Mouse (Mus musculus) left cerebral cortex, adult 2 months (tissue): ENCODE results near the gene Bnc2. TPM values are rescaled to one million over a fixed set of nuclear protein-coding genes. Genes with fewer than 3 reads are reported as not detected.

ENCODE experiments used
- DNase-seq, 2 experiments: peaks; one replicate each; pipeline ENCODE4 v3.0.0; 2021 to 2022; ENCODE audit warnings: low spot score in 2 of 2, mixed read lengths in 1 of 2; ENCODE audit errors: extremely low spot score in 1 of 2
- H3K27ac ChIP-seq: fragments of 200-600 bp; 2 replicates; pipeline ENCODE4 v1.8.1; 2022
- H3K4me3 ChIP-seq: fragments of 200-600 bp; 2 replicates; pipeline ENCODE4 v1.8.1; 2022
- CTCF ChIP-seq: fragments of 200-600 bp; IDR thresholded peaks from 2 replicates; pipeline ENCODE4 v1.8.1; 2022; ENCODE audit warnings: antibody characterized with exemption, mild to moderate bottlenecking, moderate library complexity
- intact Hi-C: fragments of 180-260 bp; cut with DNase I; formaldehyde crosslinking; loops from one replicate; pipeline ENCODE4 v1.15.1; 2025
- total RNA-seq, 2 experiments: library from RNA; stranded (reverse); gene quantifications; 2 replicates each; pipeline ENCODE4 v1.2.3; 2021

Bnc2 gene
- total RNA-seq, 2 experiments from 2014 or later = 1.5 to 2.8 TPM

DNA sequence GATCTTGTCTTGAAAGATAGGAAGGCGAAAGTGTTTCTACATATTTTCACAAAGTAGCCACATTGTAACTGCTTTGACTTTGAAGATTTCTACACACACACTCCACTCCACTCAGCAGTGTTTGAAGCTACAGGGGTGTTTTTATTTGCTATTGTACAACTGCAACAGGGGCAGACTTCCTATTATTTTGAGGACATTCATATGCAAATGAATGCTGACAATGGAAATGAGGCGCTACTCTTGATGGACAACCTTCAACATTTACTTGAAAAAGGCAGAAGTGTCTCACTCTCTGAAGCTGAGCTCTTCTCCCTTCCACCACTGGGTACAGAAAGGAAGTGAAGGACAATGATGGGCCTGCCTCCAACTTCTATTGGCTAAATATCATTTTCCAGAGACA lies 146.7 kb downstream of the Bnc2 start:
- Histone ChIP-seq H3K27ac (no peak overlapping the region), H3K4me3 (no peak overlapping the region)
- no peak for TF ChIP-seq CTCF
- intact Hi-C loops = no loop called here
- DNase-seq = no peak

DNA sequence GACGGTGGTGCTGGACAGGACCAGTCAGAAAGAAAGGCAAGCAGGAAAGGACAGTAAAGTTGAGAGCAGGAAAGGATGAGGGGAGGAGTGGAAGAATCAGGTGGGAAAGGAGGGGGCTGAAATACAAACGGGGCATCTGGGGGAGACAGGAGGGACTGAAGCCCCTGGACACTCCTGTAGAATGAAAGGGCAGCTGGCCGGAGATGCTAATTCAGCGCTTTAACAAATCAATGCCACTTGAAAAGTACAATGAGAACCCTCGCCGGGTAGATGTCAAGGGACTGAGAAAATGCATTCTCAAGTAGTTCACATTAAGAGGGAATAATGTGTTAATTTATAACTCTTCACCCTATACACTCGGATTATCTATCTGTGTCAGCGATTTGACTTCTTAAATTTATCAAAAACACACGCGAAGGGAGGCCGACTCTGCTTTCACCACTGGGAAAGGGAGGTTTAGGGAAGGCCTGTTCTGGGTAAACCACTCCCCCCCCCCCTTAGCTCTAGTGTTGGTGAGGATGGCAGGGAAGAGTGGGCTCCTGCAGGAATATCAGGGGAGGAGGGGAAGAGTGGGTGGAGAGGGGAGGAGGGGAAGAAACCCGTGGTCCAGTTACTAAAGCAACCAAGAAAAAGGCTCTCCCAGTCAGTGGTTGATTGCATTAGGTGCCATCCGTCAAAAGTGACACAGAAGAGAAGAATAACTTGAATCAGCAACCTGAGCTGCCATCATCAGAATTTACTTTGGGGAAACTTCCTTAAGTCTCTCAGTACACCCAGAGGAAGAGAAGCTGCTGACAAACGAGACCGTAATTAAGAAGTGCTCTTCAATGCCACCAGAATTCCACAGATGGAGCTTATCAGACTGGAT lies 147.8 kb downstream of the Bnc2 start:
- Histone ChIP-seq H3K27ac (no peak overlapping the region), H3K4me3 (no peak overlapping the region)
- intact Hi-C loops = no loop called here
- no peak for DNase-seq
- TF ChIP-seq CTCF = no peak

DNA sequence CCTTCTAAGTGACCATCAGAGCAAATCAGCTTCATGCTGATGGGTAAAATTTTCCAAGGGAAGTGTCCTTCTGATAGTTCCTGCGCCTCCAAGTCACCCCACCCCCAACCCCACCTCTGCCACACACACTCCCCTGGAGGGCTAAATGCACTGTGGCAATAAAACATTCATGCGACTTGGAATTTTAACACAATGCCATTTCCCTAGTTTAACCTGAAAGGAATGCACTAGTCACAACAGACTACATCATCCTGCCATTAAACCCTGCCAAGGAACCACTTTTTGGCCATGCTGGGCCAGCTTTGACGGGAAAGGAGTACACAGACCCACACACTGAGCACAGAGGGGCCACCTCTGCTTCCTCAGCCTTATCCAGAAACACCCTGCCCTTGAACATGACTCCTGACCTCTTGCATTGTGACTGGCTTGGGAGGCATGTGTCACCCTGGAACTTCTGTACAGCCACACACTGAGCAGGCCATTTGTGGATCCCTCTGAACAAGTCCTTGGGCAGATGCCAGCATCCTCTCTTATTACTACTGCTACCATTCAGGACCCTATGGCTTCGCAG lies 151.3 kb downstream of the Bnc2 start:
- intact Hi-C loops = no loop called here
- no peak for TF ChIP-seq CTCF
- H3K4me3 ChIP-seq = no peak overlapping the region
- no peak for DNase-seq
- no peak overlapping the region for H3K27ac ChIP-seq

DNA sequence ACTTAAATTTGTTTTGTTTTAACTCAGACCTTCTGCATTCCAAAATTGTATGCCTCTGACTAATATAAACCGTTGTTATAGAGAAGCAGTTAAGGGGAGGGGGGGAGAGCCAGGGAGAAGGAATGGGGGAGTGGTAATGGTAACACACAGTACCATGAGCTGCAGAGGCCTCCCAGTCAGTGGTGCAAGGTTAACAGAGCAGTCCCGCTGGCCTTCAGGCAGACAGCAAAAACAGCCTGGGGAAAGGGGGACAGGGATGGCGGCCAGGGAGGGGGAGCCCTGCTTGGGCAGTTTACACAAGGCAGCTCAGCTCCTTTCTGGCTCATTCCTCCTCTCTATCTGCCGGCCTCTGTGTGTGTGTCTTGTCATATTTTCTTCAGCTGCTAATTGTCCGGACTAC lies 151.9 kb downstream of the Bnc2 start:
- H3K27ac ChIP-seq = no peak overlapping the region
- intact Hi-C loops = no loop called here
- DNase-seq = no peak

DNA sequence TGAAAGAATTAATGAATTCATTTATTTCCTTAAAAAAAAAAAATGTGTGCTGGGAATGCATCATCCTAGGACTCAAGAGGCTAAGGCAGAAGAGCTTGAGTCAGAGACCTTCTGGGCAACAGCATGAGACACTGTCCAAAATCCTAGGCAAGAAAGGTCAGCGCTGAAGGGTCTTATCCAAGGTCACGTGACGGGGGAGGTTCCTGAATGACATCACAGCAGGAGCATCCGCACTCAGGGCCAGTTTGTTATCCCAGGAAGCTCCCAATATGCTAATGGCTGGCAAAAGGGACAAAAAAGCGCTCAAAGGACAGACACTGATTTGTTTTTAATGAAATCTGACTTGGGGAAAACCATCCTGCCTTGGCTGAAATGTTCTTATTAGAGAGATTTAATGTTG lies 153.5 kb downstream of the Bnc2 start:
- intact Hi-C loops = no loop called here
- no peak for DNase-seq
- no peak for TF ChIP-seq CTCF
- Histone ChIP-seq H3K27ac (no peak overlapping the region), H3K4me3 (no peak overlapping the region)

More for the DNA sequence above, 151.9 kb downstream of the Bnc2 start:
- no peak overlapping the region for H3K4me3 ChIP-seq
- no peak for TF ChIP-seq CTCF

DNA sequence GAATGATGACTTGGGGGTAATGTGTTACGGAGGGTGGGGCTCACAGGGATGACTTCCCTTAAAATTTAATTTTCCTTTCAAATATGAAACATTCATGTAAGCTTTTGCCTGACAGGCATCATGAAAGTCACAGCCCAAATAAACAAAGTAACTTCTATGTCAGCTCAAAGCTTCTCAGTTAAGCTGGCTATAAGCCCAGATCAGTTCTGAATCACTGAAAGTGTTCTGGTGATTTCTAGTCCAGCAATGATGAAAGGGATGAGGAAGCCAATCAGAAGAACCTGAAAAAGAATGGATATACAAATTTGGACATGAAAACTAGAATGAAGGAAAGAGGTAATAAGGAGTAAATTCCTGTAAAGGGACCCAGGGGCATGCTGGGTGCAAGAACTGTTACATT lies 164.6 kb downstream of the Bnc2 start:
- TF ChIP-seq CTCF = no peak
- no peak for DNase-seq
- H3K27ac ChIP-seq = no peak overlapping the region
- intact Hi-C loops = no loop called here
- H3K4me3 ChIP-seq = no peak overlapping the region

DNA sequence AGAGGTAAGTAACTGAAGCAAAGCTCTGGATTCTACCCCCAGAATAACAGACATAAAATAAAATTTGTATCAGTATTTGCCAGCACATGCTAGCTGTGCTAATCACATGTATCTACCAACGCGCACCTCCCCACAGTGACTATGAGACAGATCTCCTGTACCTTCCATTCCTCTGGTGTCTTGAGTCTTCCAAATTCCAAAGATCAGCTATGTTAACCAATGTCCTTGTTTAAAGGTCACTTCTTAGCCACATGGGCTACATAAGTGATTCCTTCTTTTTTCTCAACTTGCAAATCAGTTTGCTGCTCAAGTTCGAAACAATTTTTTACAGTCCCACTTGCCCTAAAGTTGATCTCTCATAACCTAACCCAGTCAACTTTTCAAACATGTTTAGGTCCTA lies 167.5 kb downstream of the Bnc2 start:
- intact Hi-C loops = no loop called here
- Histone ChIP-seq H3K4me3 (no peak overlapping the region), H3K27ac (no peak overlapping the region)
- no peak for DNase-seq
- no peak for TF ChIP-seq CTCF

DNA sequence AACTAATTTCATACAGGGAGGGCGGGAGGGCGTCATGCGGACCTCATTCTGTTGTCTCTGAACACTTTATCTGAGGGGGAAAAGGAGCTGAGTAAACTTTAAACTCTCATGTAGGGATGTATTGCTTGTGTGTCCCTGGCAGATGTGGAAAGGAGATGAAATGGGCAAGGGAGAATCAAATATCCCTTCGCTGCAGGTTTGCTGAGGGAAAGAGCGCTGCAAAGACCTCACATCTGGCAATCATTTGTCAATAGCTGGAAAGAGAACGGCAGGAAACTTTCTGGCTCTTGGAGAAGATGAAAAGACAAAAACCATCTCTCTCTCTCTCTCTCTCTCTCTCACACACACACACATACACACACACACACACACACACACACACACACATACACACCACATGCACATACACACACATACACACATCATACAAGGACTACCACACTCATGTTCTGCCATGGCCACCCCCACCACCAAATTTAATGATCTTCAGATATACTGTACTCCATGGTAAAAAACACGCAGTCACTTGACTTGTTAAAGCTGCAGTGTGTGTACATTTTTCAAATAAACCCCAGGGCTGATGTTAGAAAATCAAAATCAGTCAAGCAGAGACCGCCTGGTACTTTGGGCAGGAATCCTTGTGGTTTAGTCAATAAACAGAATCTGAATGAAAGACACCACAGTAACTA lies 172.3 kb downstream of the Bnc2 start:
- intact Hi-C loops = no loop called here
- DNase-seq = no peak
- no peak for TF ChIP-seq CTCF
- H3K27ac ChIP-seq = no peak overlapping the region
- H3K4me3 ChIP-seq = no peak overlapping the region

DNA sequence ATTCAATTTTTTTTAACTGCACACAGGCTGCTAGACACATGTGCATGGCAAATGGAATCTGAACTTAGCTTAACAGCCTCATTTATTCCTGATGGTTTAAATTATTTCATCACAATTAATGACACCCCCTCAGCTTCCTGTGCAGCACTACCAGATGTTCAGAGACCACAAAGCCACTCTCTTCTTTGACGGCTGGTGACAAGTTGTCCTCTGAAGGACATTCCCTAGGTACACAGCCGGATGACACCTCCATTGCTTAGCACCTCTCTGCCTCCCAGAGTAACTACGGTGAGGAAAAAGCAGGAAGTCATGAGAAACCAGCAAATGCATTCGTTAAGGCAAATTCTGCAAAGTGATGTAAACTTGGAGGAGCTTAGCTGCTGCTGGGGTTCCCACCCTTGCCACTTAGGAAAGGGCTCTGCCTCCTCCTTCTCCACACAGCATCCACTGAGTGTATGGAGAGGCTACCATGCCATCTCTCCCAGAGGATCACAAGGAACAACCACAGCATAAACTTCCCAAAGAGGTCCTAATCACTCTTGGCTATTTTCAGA lies 174.2 kb downstream of the Bnc2 start:
- H3K4me3 ChIP-seq = no peak overlapping the region
- intact Hi-C loops = no loop called here
- H3K27ac ChIP-seq = no peak overlapping the region
- no peak for DNase-seq
- no peak for TF ChIP-seq CTCF

DNA sequence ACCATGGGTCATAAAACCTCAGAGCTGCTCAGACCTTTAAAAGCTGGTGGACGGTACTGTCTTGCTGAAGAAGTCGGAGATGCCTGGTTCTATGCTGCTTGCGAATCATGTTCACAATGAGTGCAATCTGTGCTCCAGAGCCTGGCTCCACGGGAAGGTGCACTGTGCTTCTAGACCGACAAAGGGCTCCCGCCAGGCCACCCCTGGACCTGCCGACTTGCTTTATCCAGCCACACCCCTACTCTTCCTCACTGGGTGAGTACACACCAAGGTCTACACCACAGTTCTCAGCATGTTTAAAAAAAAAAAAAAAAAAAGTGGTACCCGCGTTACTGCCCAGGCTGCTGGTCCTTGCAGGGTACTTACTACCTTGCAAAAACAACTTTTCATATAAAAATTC lies 174.8 kb downstream of the Bnc2 start:
- intact Hi-C loops = no loop called here
- no peak overlapping the region for H3K4me3 ChIP-seq
- DNase-seq = no peak
- H3K27ac ChIP-seq = no peak overlapping the region
- TF ChIP-seq CTCF = no peak

DNA sequence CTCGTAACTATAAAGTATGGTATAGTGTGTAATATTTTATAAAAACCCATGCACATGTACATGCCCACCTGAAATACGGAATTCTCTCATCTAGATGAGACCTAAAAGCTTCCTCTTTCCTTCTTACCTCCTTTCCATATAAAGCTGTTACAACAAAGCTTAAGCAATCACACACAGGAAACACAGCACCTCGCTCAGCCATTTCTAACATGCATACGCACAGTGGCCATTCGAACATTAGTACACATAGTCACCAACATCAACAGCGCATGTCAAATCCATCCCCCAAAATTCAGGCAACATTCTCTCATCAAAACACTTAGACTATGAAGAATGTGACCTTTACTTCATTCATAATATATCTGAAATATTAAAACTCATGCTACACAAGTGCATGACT lies 176.6 kb downstream of the Bnc2 start:
- TF ChIP-seq CTCF = no peak
- Histone ChIP-seq H3K4me3 (no peak overlapping the region), H3K27ac (no peak overlapping the region)
- intact Hi-C loops = no loop called here
- no peak for DNase-seq

DNA sequence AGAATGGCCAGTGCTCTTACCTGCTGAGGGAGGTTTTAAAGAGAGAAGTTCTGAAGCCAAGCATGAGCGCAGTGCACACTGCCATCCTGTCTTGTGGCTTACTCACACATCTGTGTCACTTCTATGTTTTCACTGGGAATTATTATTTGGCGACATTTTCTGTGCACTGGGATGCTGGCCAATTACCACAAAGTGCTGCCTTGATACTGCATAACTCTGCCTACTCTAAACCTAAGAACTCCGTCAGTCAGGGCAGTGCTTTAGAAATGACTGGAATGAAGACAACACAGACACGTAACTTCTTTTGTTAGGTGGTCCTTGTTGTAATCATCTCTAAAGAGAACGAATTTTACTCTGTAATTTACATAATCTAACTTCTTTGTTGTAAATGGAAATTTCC lies 186.8 kb downstream of the Bnc2 start:
- TF ChIP-seq CTCF = no peak
- H3K27ac ChIP-seq = no peak overlapping the region
- H3K4me3 ChIP-seq = no peak overlapping the region
- intact Hi-C loops = no loop called here
- no peak for DNase-seq
